Mouse (Mus musculus) intestine, embryonic 14.5 days (tissue): ENCODE measurements at regions not wholly inside any gene's neighbourhood (a gene's known extent, or its start where the extent isn't known, plus 50 kb on each side); places are given as distances from the start of the nearest gene placed in this dataset.

ENCODE experiments used
- ATAC-seq: fragments of 200-750 bp; cut with Nextera tagmentation; replicated peaks from 2 replicates; pipeline ENCODE4 v1.8.0; 2017; ENCODE audit warnings: low read depth, moderate number of reproducible peaks, moderate TSS enrichment, moderate library complexity; ENCODE audit not compliant: low FRiP score, low TSS enrichment
- DNase-seq: peaks from one replicate; pipeline ENCODE4 v3.0.0-alpha.2; 2018; ENCODE audit warnings: low spot score
- H3K27ac ChIP-seq: fragments of 300-500 bp; sonication (generic); 2 replicates; pipeline ENCODE4 v1.5.1; 2014; ENCODE audit warnings: low read depth, mild to moderate bottlenecking, control low read depth
- H3K27me3 ChIP-seq: fragments of 300-500 bp; sonication (generic); replicated peaks from 2 replicates; pipeline ENCODE4 v1.6.1; 2014; ENCODE audit warnings: low read length, control low read depth; ENCODE audit not compliant: control insufficient read depth, insufficient read depth
- H3K36me3 ChIP-seq: fragments of 300-500 bp; sonication (generic); 2 replicates; pipeline ENCODE4 v1.6.1; 2014; ENCODE audit warnings: low read length, control low read depth; ENCODE audit not compliant: control insufficient read depth, insufficient read depth
- H3K4me1 ChIP-seq: fragments of 300-500 bp; sonication (generic); replicated peaks from 2 replicates; pipeline ENCODE4 v1.6.1; 2014; ENCODE audit warnings: low read length, control low read depth, mixed read lengths; ENCODE audit not compliant: control insufficient read depth, insufficient read depth
- H3K4me2 ChIP-seq: fragments of 300-500 bp; sonication (generic); 2 replicates; pipeline ENCODE4 v1.6.1; 2014; ENCODE audit warnings: low read length
- H3K4me3 ChIP-seq: fragments of 300-500 bp; sonication (generic); 2 replicates; pipeline ENCODE4 v1.5.1; 2014; ENCODE audit warnings: low read depth, low read length, control low read depth, mixed read lengths
- H3K9ac ChIP-seq: fragments of 300-500 bp; sonication (generic); 2 replicates; pipeline ENCODE4 v1.6.1; 2014; ENCODE audit warnings: mild to moderate bottlenecking, low read length
- H3K9me3 ChIP-seq: fragments of 300-500 bp; sonication (generic); 2 replicates; pipeline ENCODE4 v1.6.1; 2016; ENCODE audit warnings: low read length, control low read depth; ENCODE audit not compliant: control insufficient read depth
- WGBS: fragments of 180-500 bp; shearing (Covaris S2); extraction: QIAGEN DNeasy Blood & Tissue Kit; methylation state at CpG from one replicate; pipeline ENCODE4 v1.1.7; 2014; 5-methylcytosine and 5-hydroxymethylcytosine counted together

DNA sequence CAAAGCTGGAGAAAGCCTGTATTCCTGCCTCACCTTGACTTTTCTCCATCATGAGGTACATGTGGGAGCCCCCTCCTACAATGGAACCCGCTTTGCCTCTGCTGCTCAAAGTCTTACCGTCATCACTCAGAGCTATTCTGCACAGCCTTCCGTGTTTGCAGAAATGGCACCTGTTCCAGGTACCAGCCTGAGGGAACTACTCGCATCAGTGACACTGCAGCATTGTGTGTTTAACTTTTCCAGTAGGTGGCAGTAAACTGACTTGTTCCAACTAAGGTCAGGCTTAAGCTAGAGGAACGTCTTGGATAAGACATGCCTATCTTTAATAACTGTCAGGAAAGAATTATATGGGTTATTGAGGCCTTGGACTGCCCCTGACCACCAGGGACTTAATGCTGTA, 71.4 kb downstream of the Fam173b start:
- Histone ChIP-seq H3K4me3 (no peak overlapping the region), H3K27ac (no peak overlapping the region), H3K36me3 (no peaks in the 10 kb centered on the region), H3K4me1 (no peaks in the 10 kb centered on the region; the same call in 1 of the 2 replicates), H3K9ac (no peak overlapping the region), H3K27me3 (no peaks in the 10 kb centered on the region), H3K4me2 (no peak overlapping the region), H3K9me3 (no peaks in the 10 kb centered on the region)
- 54% methylated on average over 5 of the region's 5 CpGs for WGBS
- DNase-seq (no peak), ATAC-seq (no peak)

DNA sequence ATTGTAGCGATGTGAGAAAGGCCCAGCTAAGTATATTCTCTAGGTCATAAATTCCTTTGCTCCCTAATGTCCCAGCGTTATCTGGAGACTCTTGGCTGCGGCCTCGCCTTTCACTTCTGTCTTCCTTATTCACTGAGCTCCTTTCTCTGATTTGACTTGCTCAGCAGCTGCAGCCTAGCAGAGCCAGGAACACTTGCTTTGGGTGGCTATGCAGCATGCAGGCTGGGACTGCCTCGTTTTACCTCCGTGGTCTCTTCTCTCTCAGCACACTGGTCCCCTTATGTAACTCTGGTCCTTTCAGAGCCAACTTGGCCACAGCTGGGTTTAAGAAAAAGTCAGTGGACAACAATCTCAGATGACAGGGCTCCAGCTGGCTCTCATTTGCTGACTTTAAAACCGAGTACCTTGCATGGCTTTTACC, 75.1 kb downstream of the Fam173b start:
- Histone ChIP-seq H3K4me1 (no peaks in the 10 kb centered on the region; the same call in 1 of the 2 replicates), H3K4me2 (no peak overlapping the region), H3K9me3 (no peaks in the 10 kb centered on the region), H3K27me3 (no peaks in the 10 kb centered on the region), H3K9ac (no peak overlapping the region), H3K4me3 (no peak overlapping the region), H3K27ac (no peak overlapping the region), H3K36me3 (no peaks in the 10 kb centered on the region)
- 26% methylated on average over 7 of the region's 7 CpGs for WGBS
- ATAC-seq (no peak), DNase-seq (no peak)

GRCm38 (mm10) chr15:31693109-31693508, 91.5 kb downstream of the Fam173b start:
- Histone ChIP-seq H3K4me2 (no peak overlapping the region), H3K9me3 (peaks cover under 1% of the 10 kb centered on the region; the same call in 1 of the 2 replicates), H3K4me3 (no peak overlapping the region), H3K36me3 (no peaks in the 10 kb centered on the region), H3K27me3 (no peaks in the 10 kb centered on the region), H3K27ac (no peak overlapping the region), H3K9ac (no peak overlapping the region), H3K4me1 (no peaks in the 10 kb centered on the region)
- ATAC-seq (no peak), DNase-seq (no peak)
- WGBS = 62% methylated on average over 3 of the region's 3 CpGs

- H3K27ac ChIP-seq = no peak overlapping the region
- no peaks in the 10 kb centered on the region for H3K27me3 ChIP-seq
- H3K9ac ChIP-seq = no peak overlapping the region
- H3K4me1 ChIP-seq = no peaks in the 10 kb centered on the region
- DNase-seq (no peak), ATAC-seq (no peak)
- no peaks in the 10 kb centered on the region for H3K9me3 ChIP-seq
- H3K4me2 ChIP-seq = no peak overlapping the region
- H3K4me3 ChIP-seq = no peak overlapping the region
- WGBS = 63% methylated on average over 8 of the region's 8 CpGs
- no peaks in the 10 kb centered on the region for H3K36me3 ChIP-seq
Measured at GRCm38 (mm10) chr15:31694877-31695671, 93.4 kb downstream of the Fam173b start.

GRCm38 (mm10) chr15:31703400-31703799, 101.7 kb downstream of the Fam173b start:
- Histone ChIP-seq H3K36me3 (no peaks in the 10 kb centered on the region), H3K9ac (no peak overlapping the region), H3K27ac (no peak overlapping the region), H3K4me1 (no peaks in the 10 kb centered on the region), H3K4me2 (no peak overlapping the region), H3K4me3 (no peak overlapping the region), H3K27me3 (no peaks in the 10 kb centered on the region), H3K9me3 (0 out of 2 replicates have a peak, but pooled peaks cover 6% of the 10 kb centered on the region)
- 68% methylated on average over 2 of the region's 2 CpGs for WGBS
- ATAC-seq (no peak), DNase-seq (no peak)

GRCm38 (mm10) chr15:31707416-31707815, 105.8 kb downstream of the Fam173b start:
- DNase-seq = no peak
- H3K4me3 ChIP-seq = no peak overlapping the region
- no peaks in the 10 kb centered on the region for H3K36me3 ChIP-seq
- H3K9ac ChIP-seq = no peak overlapping the region
- 91% methylated on average over 1 of the region's 1 CpGs for WGBS
- H3K4me1 ChIP-seq = no peaks in the 10 kb centered on the region
- no peak for ATAC-seq
- 0 out of 2 replicates have a peak, but pooled peaks cover 6% of the 10 kb centered on the region for H3K9me3 ChIP-seq
- no peak overlapping the region for H3K4me2 ChIP-seq
- no peak overlapping the region for H3K27ac ChIP-seq
- no peaks in the 10 kb centered on the region for H3K27me3 ChIP-seq

GRCm38 (mm10) chr15:31721019-31721418, 119.4 kb downstream of the Fam173b start:
- Histone ChIP-seq H3K27me3 (no peaks in the 10 kb centered on the region), H3K4me3 (no peak overlapping the region), H3K4me1 (no peaks in the 10 kb centered on the region), H3K9me3 (no peaks in the 10 kb centered on the region), H3K36me3 (no peaks in the 10 kb centered on the region), H3K4me2 (no peak overlapping the region), H3K27ac (no peak overlapping the region), H3K9ac (no peak overlapping the region)
- no peak for DNase-seq
- 78% methylated on average over 1 of the region's 1 CpGs for WGBS
- no peak for ATAC-seq

- H3K36me3 ChIP-seq = no peaks in the 10 kb centered on the region
- WGBS = 91% methylated on average over 5 of the region's 5 CpGs
- no peak overlapping the region for H3K4me2 ChIP-seq
- H3K9ac ChIP-seq = no peak overlapping the region
- H3K4me1 ChIP-seq = no peaks in the 10 kb centered on the region
- H3K27ac ChIP-seq = no peak overlapping the region
- ATAC-seq (no peak), DNase-seq (no peak)
- no peak overlapping the region for H3K4me3 ChIP-seq
- no peaks in the 10 kb centered on the region for H3K9me3 ChIP-seq
- no peaks in the 10 kb centered on the region for H3K27me3 ChIP-seq
Measured at GRCm38 (mm10) chr15:31722429-31722828, 120.8 kb downstream of the Fam173b start.

GRCm38 (mm10) chr15:31724252-31724651, 122.6 kb downstream of the Fam173b start:
- H3K4me2 ChIP-seq = no peak overlapping the region
- 65% methylated on average over 11 of the region's 11 CpGs for WGBS
- H3K4me3 ChIP-seq = no peak overlapping the region
- H3K9me3 ChIP-seq = no peaks in the 10 kb centered on the region
- H3K4me1 ChIP-seq = no peaks in the 10 kb centered on the region
- no peak overlapping the region for H3K27ac ChIP-seq
- H3K9ac ChIP-seq = no peak overlapping the region
- no peaks in the 10 kb centered on the region for H3K27me3 ChIP-seq
- ATAC-seq (0 out of 2 replicates have a peak, but pooled peaks have one; percentile 50), DNase-seq (no peak)
- H3K36me3 ChIP-seq = no peaks in the 10 kb centered on the region
